Mouse (Mus musculus): ENCODE measurements at regions not wholly inside any gene's neighbourhood (a gene's known extent, or its start where the extent isn't known, plus 50 kb on each side); places are given as distances from the start of the nearest gene placed in this dataset.

DNA sequence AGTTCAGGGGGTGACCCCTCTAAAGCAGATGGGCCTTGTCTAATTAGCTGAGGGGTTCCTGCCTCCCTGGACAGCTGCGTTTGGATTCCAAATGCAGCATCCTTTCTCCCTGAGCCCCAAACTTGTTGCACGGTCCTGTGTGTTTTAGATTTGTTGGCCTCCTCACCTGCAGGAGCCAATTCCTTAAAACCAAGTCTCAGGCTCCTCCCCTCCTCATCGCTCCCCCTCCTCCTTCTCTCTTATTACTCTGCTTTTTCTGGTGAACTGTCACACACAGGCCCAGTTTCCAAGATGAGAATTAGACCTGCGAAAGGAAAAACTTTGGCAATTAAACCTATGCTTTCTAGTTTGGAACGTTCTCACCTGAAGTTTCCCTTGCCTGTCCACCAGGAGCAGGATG is 106.3 kb downstream of the Ppp4r2 start:
- Histone ChIP-seq H3K4me3 (ENCODE audit: low read length) (no peak overlapping the region), H3K27me3 (replicated peaks; ENCODE audit: control insufficient read depth, insufficient read depth, low read length) (no peaks in the 10 kb centered on the region), H3K27ac (ENCODE audit: low read depth, low read length) (no peak overlapping the region), H3K9ac (ENCODE audit: low read depth, low read length) (no peak overlapping the region), H3K4me2 (ENCODE audit: low read length) (no peak overlapping the region), H3K36me3 (ENCODE audit: control insufficient read depth, insufficient read depth, low read length) (no peaks in the 10 kb centered on the region), H3K4me1 (ENCODE audit: control insufficient read depth, insufficient read depth, low read depth, low read length) (no peaks in the 10 kb centered on the region), H3K9me3 (ENCODE audit: control insufficient read depth, low read length) (no peaks in the 10 kb centered on the region)
- 87% methylated on average over 5 of the region's 5 CpGs for WGBS
- no peak for ATAC-seq

GRCm38 (mm10) chr6:100941686-100942085 is 108.3 kb downstream of the Ppp4r2 start:
- H3K27me3 ChIP-seq (replicated peaks; ENCODE audit: control insufficient read depth, insufficient read depth, low read length) = no peaks in the 10 kb centered on the region
- no peak for ATAC-seq
- no peak overlapping the region for H3K9ac ChIP-seq (ENCODE audit: low read depth, low read length)
- H3K4me2 ChIP-seq (ENCODE audit: low read length) = no peak overlapping the region
- no peaks in the 10 kb centered on the region for H3K9me3 ChIP-seq (ENCODE audit: control insufficient read depth, low read length)
- WGBS = 80% methylated on average over 2 of the region's 2 CpGs
- no peak overlapping the region for H3K4me3 ChIP-seq (ENCODE audit: low read length)
- H3K27ac ChIP-seq (ENCODE audit: low read depth, low read length) = no peak overlapping the region
- H3K36me3 ChIP-seq (ENCODE audit: control insufficient read depth, insufficient read depth, low read length) = no peaks in the 10 kb centered on the region
- H3K4me1 ChIP-seq (ENCODE audit: control insufficient read depth, insufficient read depth, low read depth, low read length) = no peaks in the 10 kb centered on the region

DNA sequence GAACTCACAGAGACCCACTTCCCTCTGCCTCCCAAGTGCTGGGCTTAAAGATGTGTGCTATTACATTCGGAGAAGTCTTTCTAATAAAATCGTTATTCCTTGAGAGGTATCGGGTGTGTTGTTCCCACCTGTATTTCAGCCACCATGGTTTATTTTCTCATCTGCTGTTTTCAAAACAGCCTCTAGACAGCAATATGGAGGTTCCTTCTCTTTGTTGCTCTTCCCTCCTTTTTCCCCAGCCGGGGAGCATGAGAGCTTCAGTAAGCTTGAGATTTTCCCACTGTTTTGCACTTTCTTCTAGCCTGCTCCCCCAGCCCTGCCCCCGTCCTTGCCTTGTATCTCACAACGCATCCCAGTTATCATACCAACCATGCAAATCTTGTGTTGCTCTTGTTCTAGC is 109.5 kb downstream of the Ppp4r2 start:
- no peak overlapping the region for H3K4me2 ChIP-seq (ENCODE audit: low read length)
- 82% methylated on average over 6 of the region's 6 CpGs for WGBS
- H3K27me3 ChIP-seq (replicated peaks; ENCODE audit: control insufficient read depth, insufficient read depth, low read length) = no peaks in the 10 kb centered on the region
- no peak overlapping the region for H3K4me3 ChIP-seq (ENCODE audit: low read length)
- H3K4me1 ChIP-seq (ENCODE audit: control insufficient read depth, insufficient read depth, low read depth, low read length) = no peaks in the 10 kb centered on the region
- H3K9me3 ChIP-seq (ENCODE audit: control insufficient read depth, low read length) = no peaks in the 10 kb centered on the region
- no peak overlapping the region for H3K9ac ChIP-seq (ENCODE audit: low read depth, low read length)
- H3K27ac ChIP-seq (ENCODE audit: low read depth, low read length) = no peak overlapping the region
- H3K36me3 ChIP-seq (ENCODE audit: control insufficient read depth, insufficient read depth, low read length) = no peaks in the 10 kb centered on the region
- ATAC-seq = no peak

- Histone ChIP-seq H3K4me2 (ENCODE audit: low read length) (no peak overlapping the region), H3K9ac (ENCODE audit: low read depth, low read length) (no peak overlapping the region), H3K27me3 (replicated peaks; ENCODE audit: control insufficient read depth, insufficient read depth, low read length) (no peaks in the 10 kb centered on the region), H3K9me3 (ENCODE audit: control insufficient read depth, low read length) (no peaks in the 10 kb centered on the region), H3K36me3 (ENCODE audit: control insufficient read depth, insufficient read depth, low read length) (no peaks in the 10 kb centered on the region), H3K27ac (ENCODE audit: low read depth, low read length) (no peak overlapping the region), H3K4me1 (ENCODE audit: control insufficient read depth, insufficient read depth, low read depth, low read length) (no peaks in the 10 kb centered on the region), H3K4me3 (ENCODE audit: low read length) (no peak overlapping the region)
- no peak for ATAC-seq
- WGBS = 38% methylated on average over 2 of the region's 2 CpGs
These were observed 112.4 kb downstream of the Ppp4r2 start for GRCm38 (mm10) chr6:100945796-100946195.

GRCm38 (mm10) chr6:100948340-100948739 is 114.9 kb downstream of the Ppp4r2 start:
- Histone ChIP-seq H3K36me3 (ENCODE audit: control insufficient read depth, insufficient read depth, low read length) (no peaks in the 10 kb centered on the region), H3K9ac (ENCODE audit: low read depth, low read length) (no peak overlapping the region), H3K9me3 (ENCODE audit: control insufficient read depth, low read length) (no peaks in the 10 kb centered on the region), H3K4me1 (ENCODE audit: control insufficient read depth, insufficient read depth, low read depth, low read length) (no peaks in the 10 kb centered on the region), H3K4me3 (ENCODE audit: low read length) (no peak overlapping the region), H3K27me3 (replicated peaks; ENCODE audit: control insufficient read depth, insufficient read depth, low read length) (no peaks in the 10 kb centered on the region), H3K4me2 (ENCODE audit: low read length) (no peak overlapping the region), H3K27ac (ENCODE audit: low read depth, low read length) (no peak overlapping the region)
- 53% methylated on average over 7 of the region's 7 CpGs for WGBS
- ATAC-seq = peak; percentile 35; the same call in 1 of the 2 replicates

DNA sequence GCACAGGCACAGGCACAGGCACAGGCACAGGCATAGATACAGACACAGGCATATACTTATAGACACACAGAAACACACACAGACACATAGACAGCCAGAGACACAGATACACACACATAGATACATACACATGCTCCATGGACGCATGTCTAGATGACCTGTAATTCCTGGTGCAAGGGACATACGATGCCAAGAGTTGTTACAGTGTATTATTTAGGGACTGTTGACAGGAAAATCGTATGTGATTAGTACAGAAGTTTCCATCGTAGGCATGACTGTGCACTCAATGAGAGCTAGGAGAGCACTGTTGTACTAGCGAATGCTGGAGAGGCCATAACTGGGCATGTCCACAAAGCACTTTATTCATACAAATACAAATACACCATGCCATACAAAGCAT is 118.2 kb downstream of the Ppp4r2 start:
- no peak for ATAC-seq
- no peak overlapping the region for H3K4me2 ChIP-seq (ENCODE audit: low read length)
- H3K9ac ChIP-seq (ENCODE audit: low read depth, low read length) = no peak overlapping the region
- H3K36me3 ChIP-seq (ENCODE audit: control insufficient read depth, insufficient read depth, low read length) = no peaks in the 10 kb centered on the region
- no peaks in the 10 kb centered on the region for H3K9me3 ChIP-seq (ENCODE audit: control insufficient read depth, low read length)
- no peak overlapping the region for H3K27ac ChIP-seq (ENCODE audit: low read depth, low read length)
- H3K27me3 ChIP-seq (replicated peaks; ENCODE audit: control insufficient read depth, insufficient read depth, low read length) = no peaks in the 10 kb centered on the region
- WGBS = 89% methylated on average over 5 of the region's 5 CpGs
- H3K4me1 ChIP-seq (ENCODE audit: control insufficient read depth, insufficient read depth, low read depth, low read length) = no peaks in the 10 kb centered on the region
- H3K4me3 ChIP-seq (ENCODE audit: low read length) = no peak overlapping the region

DNA sequence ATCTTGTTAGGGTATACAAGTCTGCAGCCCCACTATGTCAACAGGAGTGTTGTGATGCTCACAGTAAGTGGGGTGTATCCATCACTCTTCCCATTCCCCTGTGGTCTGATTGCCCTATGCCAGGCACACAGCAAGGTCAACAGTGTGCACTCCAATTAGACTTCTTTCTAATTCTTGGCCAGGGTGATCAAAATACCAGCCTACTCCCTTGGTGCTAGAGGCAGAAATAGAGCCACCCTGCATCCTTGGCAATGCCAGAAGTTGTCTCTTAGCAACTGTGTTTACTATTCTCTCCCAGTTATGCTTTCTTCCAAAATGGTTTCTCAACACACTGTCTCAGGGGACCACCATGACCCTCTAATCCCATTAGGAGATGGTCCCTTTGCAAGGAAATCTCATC is 119.0 kb downstream of the Ppp4r2 start:
- Histone ChIP-seq H3K4me3 (ENCODE audit: low read length) (no peak overlapping the region), H3K27ac (ENCODE audit: low read depth, low read length) (no peak overlapping the region), H3K9ac (ENCODE audit: low read depth, low read length) (no peak overlapping the region), H3K27me3 (replicated peaks; ENCODE audit: control insufficient read depth, insufficient read depth, low read length) (no peaks in the 10 kb centered on the region), H3K9me3 (ENCODE audit: control insufficient read depth, low read length) (no peaks in the 10 kb centered on the region), H3K36me3 (ENCODE audit: control insufficient read depth, insufficient read depth, low read length) (no peaks in the 10 kb centered on the region), H3K4me1 (ENCODE audit: control insufficient read depth, insufficient read depth, low read depth, low read length) (no peaks in the 10 kb centered on the region), H3K4me2 (ENCODE audit: low read length) (no peak overlapping the region)
- peak; percentile 80 for ATAC-seq

GRCm38 (mm10) chr6:100954563-100954962 is 121.1 kb downstream of the Ppp4r2 start:
- H3K4me3 ChIP-seq (ENCODE audit: low read length) = no peak overlapping the region
- no peaks in the 10 kb centered on the region for H3K9me3 ChIP-seq (ENCODE audit: control insufficient read depth, low read length)
- H3K27ac ChIP-seq (ENCODE audit: low read depth, low read length) = no peak overlapping the region
- 89% methylated on average over 10 of the region's 10 CpGs for WGBS
- ATAC-seq = no peak
- no peaks in the 10 kb centered on the region for H3K36me3 ChIP-seq (ENCODE audit: control insufficient read depth, insufficient read depth, low read length)
- no peaks in the 10 kb centered on the region for H3K4me1 ChIP-seq (ENCODE audit: control insufficient read depth, insufficient read depth, low read depth, low read length)
- H3K27me3 ChIP-seq (replicated peaks; ENCODE audit: control insufficient read depth, insufficient read depth, low read length) = no peaks in the 10 kb centered on the region
- no peak overlapping the region for H3K4me2 ChIP-seq (ENCODE audit: low read length)
- H3K9ac ChIP-seq (ENCODE audit: low read depth, low read length) = no peak overlapping the region

DNA sequence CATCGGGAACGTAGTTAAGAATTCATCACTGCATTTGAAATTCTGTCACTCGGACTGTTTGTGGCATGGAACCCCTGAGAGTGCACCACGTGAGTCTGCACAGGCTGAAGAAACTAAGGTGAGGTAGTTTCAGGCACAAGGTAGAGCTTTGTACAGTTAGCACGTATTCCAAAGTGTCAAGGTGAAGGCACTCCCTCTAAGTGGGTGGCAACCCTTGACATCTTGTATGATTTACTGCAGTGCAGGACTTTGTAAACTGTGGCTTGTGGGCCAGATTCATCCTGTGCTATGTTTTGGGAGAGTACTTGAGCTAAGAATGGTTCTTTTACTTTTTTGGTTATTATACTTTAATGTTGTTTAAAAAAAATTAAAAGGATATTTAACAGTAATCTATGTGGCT is 133.1 kb downstream of the Ppp4r2 start:
- H3K9me3 ChIP-seq (ENCODE audit: control insufficient read depth, low read length) = no peaks in the 10 kb centered on the region
- WGBS = 92% methylated on average over 5 of the region's 5 CpGs
- no peak overlapping the region for H3K4me2 ChIP-seq (ENCODE audit: low read length)
- H3K9ac ChIP-seq (ENCODE audit: low read depth, low read length) = no peak overlapping the region
- H3K4me3 ChIP-seq (ENCODE audit: low read length) = no peak overlapping the region
- H3K27ac ChIP-seq (ENCODE audit: low read depth, low read length) = no peak overlapping the region
- H3K27me3 ChIP-seq (replicated peaks; ENCODE audit: control insufficient read depth, insufficient read depth, low read length) = no peaks in the 10 kb centered on the region
- no peak for ATAC-seq
- no peaks in the 10 kb centered on the region for H3K36me3 ChIP-seq (ENCODE audit: control insufficient read depth, insufficient read depth, low read length)
- H3K4me1 ChIP-seq (ENCODE audit: control insufficient read depth, insufficient read depth, low read depth, low read length) = 0 out of 2 replicates have a peak, but pooled peaks cover under 1% of the 10 kb centered on the region

All from hindbrain, embryonic 16.5 days (tissue).